Mouse (Mus musculus): ENCODE measurements around the gene Pccb. TPM values are rescaled to one million over a fixed set of nuclear protein-coding genes. Genes with fewer than 3 reads are reported as not detected.

The Pccb gene
- polyA plus RNA-seq, 1 experiment: not detected

- WGBS: 96% methylated on average over 25 of the region's 25 CpGs
These were observed 50.1 kb downstream of the Pccb start for GRCm38 (mm10) chr9:100984381-100985310.

GRCm38 (mm10) chr9:100982786-100983185 is 51.9 kb downstream of the Pccb start:
- no peak overlapping the region for H3K4me3 ChIP-seq (ENCODE audit: insufficient read depth, low read depth, low read length)
- H3K4me1 ChIP-seq (ENCODE audit: control insufficient read depth, insufficient read depth, low read length): no peaks in the 10 kb centered on the region
- TF ChIP-seq CTCF (IDR thresholded peaks at IDR 0.05; ENCODE audit: insufficient read depth, low read depth, low read length): no peak
- no peak for TF ChIP-seq POLR2A (IDR thresholded peaks at IDR 0.05; ENCODE audit: insufficient read depth, low read depth, low read length)
- WGBS: 91% methylated on average over 7 of the region's 7 CpGs
- no peak overlapping the region for H3K27ac ChIP-seq (ENCODE audit: insufficient read depth, low read depth, low read length)

More at GRCm38 (mm10) chr9:100984381-100985310, 50.1 kb downstream of the Pccb start:
- H3K27ac ChIP-seq (ENCODE audit: insufficient read depth, low read depth, low read length): no peak overlapping the region
- H3K4me1 ChIP-seq (ENCODE audit: control insufficient read depth, insufficient read depth, low read length): no peaks in the 10 kb centered on the region
- no peak overlapping the region for H3K4me3 ChIP-seq (ENCODE audit: insufficient read depth, low read depth, low read length)
- TF ChIP-seq POLR2A (IDR thresholded peaks at IDR 0.05; ENCODE audit: insufficient read depth, low read depth, low read length) (no peak), CTCF (IDR thresholded peaks at IDR 0.05; ENCODE audit: insufficient read depth, low read depth, low read length) (no peak)

GRCm38 (mm10) chr9:100979260-100979659 is 55.4 kb downstream of the Pccb start:
- H3K4me1 ChIP-seq (ENCODE audit: control insufficient read depth, insufficient read depth, low read length): no peaks in the 10 kb centered on the region
- H3K4me3 ChIP-seq (ENCODE audit: insufficient read depth, low read depth, low read length): no peak overlapping the region
- WGBS: 70% methylated on average over 5 of the region's 5 CpGs
- no peak overlapping the region for H3K27ac ChIP-seq (ENCODE audit: insufficient read depth, low read depth, low read length)
- no peak for TF ChIP-seq CTCF (IDR thresholded peaks at IDR 0.05; ENCODE audit: insufficient read depth, low read depth, low read length)
- no peak for TF ChIP-seq POLR2A (IDR thresholded peaks at IDR 0.05; ENCODE audit: insufficient read depth, low read depth, low read length)

GRCm38 (mm10) chr9:100978666-100979065 is 56.0 kb downstream of the Pccb start:
- Histone ChIP-seq H3K27ac (ENCODE audit: insufficient read depth, low read depth, low read length) (no peak overlapping the region), H3K4me3 (ENCODE audit: insufficient read depth, low read depth, low read length) (no peak overlapping the region), H3K4me1 (ENCODE audit: control insufficient read depth, insufficient read depth, low read length) (no peaks in the 10 kb centered on the region)
- TF ChIP-seq CTCF (IDR thresholded peaks at IDR 0.05; ENCODE audit: insufficient read depth, low read depth, low read length): no peak
- TF ChIP-seq POLR2A (IDR thresholded peaks at IDR 0.05; ENCODE audit: insufficient read depth, low read depth, low read length): no peak
- 95% methylated on average over 5 of the region's 5 CpGs for WGBS

- no peak for TF ChIP-seq POLR2A (IDR thresholded peaks at IDR 0.05; ENCODE audit: insufficient read depth, low read depth, low read length)
- no peak for TF ChIP-seq CTCF (IDR thresholded peaks at IDR 0.05; ENCODE audit: insufficient read depth, low read depth, low read length)
- WGBS: 96% methylated on average over 2 of the region's 2 CpGs
- Histone ChIP-seq H3K27ac (ENCODE audit: insufficient read depth, low read depth, low read length) (no peak overlapping the region), H3K4me1 (ENCODE audit: control insufficient read depth, insufficient read depth, low read length) (no peaks in the 10 kb centered on the region), H3K4me3 (ENCODE audit: insufficient read depth, low read depth, low read length) (no peak overlapping the region)
These were observed 65.2 kb downstream of the Pccb start for GRCm38 (mm10) chr9:100969461-100969860.

DNA sequence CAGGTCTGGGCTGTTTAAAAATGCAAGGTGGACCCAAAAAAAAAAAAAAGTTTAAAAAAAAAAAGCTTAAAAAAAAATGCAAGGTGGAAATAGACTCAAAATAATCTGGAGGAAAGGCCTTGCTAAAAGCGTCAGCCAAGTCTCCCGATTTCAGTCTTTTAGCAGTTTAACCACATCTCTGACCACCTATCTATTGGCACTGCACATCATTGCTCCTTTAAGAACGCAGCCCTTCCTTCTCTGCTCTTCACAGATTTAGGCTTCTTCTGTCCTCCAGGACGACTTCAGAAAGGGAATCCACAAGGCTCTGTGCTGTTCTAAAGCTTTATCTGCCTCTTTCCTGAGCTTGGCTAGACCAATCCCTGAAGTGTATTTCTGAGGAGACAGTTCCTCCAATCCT is 70.6 kb downstream of the Pccb start:
- Histone ChIP-seq H3K27ac (ENCODE audit: insufficient read depth, low read depth, low read length) (no peak overlapping the region), H3K4me1 (ENCODE audit: control insufficient read depth, insufficient read depth, low read length) (no peaks in the 10 kb centered on the region), H3K4me3 (ENCODE audit: insufficient read depth, low read depth, low read length) (no peak overlapping the region)
- 70% methylated on average over 4 of the region's 4 CpGs for WGBS
- TF ChIP-seq CTCF (IDR thresholded peaks at IDR 0.05; ENCODE audit: insufficient read depth, low read depth, low read length): no peak
- TF ChIP-seq POLR2A (IDR thresholded peaks at IDR 0.05; ENCODE audit: insufficient read depth, low read depth, low read length): no peak

DNA sequence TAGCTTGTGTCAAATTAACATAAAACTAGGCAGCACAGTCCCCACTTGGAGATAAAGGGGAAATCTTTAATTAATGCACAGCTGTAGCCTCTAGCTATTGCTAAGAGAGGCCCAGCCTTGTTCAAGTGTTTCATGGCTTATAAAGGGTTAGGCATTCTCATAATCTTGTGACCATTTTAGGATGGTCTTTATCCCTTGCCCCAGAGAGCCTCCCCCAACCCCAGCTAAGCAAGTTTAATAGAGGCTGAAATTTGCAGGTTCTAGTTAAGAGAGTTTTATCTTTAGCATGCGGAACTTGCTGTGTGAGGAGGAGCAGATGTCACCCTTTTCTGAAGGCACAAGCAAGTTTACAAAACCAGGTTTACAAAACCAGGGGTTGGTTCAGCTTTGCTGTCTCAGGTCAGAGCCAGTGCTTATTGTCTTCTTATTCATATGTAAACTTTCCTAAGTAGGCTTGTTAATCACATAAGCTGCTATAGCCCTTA is 71.2 kb downstream of the Pccb start:
- Histone ChIP-seq H3K4me1 (ENCODE audit: control insufficient read depth, insufficient read depth, low read length) (no peaks in the 10 kb centered on the region), H3K27ac (ENCODE audit: insufficient read depth, low read depth, low read length) (no peak overlapping the region), H3K4me3 (ENCODE audit: insufficient read depth, low read depth, low read length) (no peak overlapping the region)
- TF ChIP-seq POLR2A (IDR thresholded peaks at IDR 0.05; ENCODE audit: insufficient read depth, low read depth, low read length): no peak
- TF ChIP-seq CTCF (IDR thresholded peaks at IDR 0.05; ENCODE audit: insufficient read depth, low read depth, low read length): no peak
- WGBS: 70% methylated on average over 1 of the region's 1 CpGs

- no peak for TF ChIP-seq POLR2A (IDR thresholded peaks at IDR 0.05; ENCODE audit: insufficient read depth, low read depth, low read length)
- no peak for TF ChIP-seq CTCF (IDR thresholded peaks at IDR 0.05; ENCODE audit: insufficient read depth, low read depth, low read length)
- no peak overlapping the region for H3K4me3 ChIP-seq (ENCODE audit: insufficient read depth, low read depth, low read length)
- no peaks in the 10 kb centered on the region for H3K4me1 ChIP-seq (ENCODE audit: control insufficient read depth, insufficient read depth, low read length)
- no peak overlapping the region for H3K27ac ChIP-seq (ENCODE audit: insufficient read depth, low read depth, low read length)
- 56% methylated on average over 5 of the region's 5 CpGs for WGBS
These were observed 71.7 kb downstream of the Pccb start for GRCm38 (mm10) chr9:100962903-100963427.

- no peak overlapping the region for H3K27ac ChIP-seq (ENCODE audit: insufficient read depth, low read depth, low read length)
- H3K4me1 ChIP-seq (ENCODE audit: control insufficient read depth, insufficient read depth, low read length): no peaks in the 10 kb centered on the region
- TF ChIP-seq CTCF (IDR thresholded peaks at IDR 0.05; ENCODE audit: insufficient read depth, low read depth, low read length) (no peak), POLR2A (IDR thresholded peaks at IDR 0.05; ENCODE audit: insufficient read depth, low read depth, low read length) (no peak)
- 64% methylated on average over 4 of the region's 4 CpGs for WGBS
- no peak overlapping the region for H3K4me3 ChIP-seq (ENCODE audit: insufficient read depth, low read depth, low read length)
These were observed 83.2 kb downstream of the Pccb start for GRCm38 (mm10) chr9:100951481-100951880.

All from olfactory bulb, adult 2 months (tissue).